Mouse (Mus musculus) megakaryocyte-erythroid progenitor cell, adult 5-6 weeks (primary cell): ENCODE data around the gene Dut. TPM values are rescaled to one million over a fixed set of nuclear protein-coding genes. Genes with fewer than 3 reads are reported as not detected.
A peak's percentile ranks its signal among the peaks of the same experiment; 100 is the strongest.

Experiments
- ATAC-seq: replicated peaks from 2 replicates; pipeline ENCODE4 v1.8.0; 2016; ENCODE audit warnings: mild to moderate bottlenecking, inconsistent platforms; ENCODE audit not compliant: severe bottlenecking, poor library complexity, low FRiP score, low TSS enrichment
- total RNA-seq, 2 experiments: library from RNA; stranded (forward) in 1 of 2; stranded (reverse) in 1 of 2; fragments of 200-1000, 215-1000 nt in 1 of 2; fragments of >200 nt in 1 of 2; fragmentation: Nextera tagmentation in 1 of 2; gene quantifications; 2 replicates each; pipeline ENCODE4 v1.2.3; 2014 to 2017

The Dut gene
- total RNA-seq (2014; fragmentation: Nextera tagmentation) (495 and 588 TPM in 2 replicates), total RNA-seq (2017) (309 and 443 TPM in 2 replicates)

GRCm38 (mm10) chr2:125247108-125247961 lies at the start of gene Dut:
TSS of gene Dut (plus strand) at chr2:125247190.
- peak; percentile 86 for ATAC-seq

- ATAC-seq = no peak
Measured at GRCm38 (mm10) chr2:125208894-125209596, 37.9 kb upstream of the Dut start.

- no peak for ATAC-seq
Measured at GRCm38 (mm10) chr2:125211831-125212510, 35.0 kb upstream of the Dut start.

GRCm38 (mm10) chr2:125214592-125214991 lies 32.4 kb upstream of the Dut start:
- peak; percentile 92 for ATAC-seq

- no peak for ATAC-seq
Measured at GRCm38 (mm10) chr2:125217286-125217685, 29.7 kb upstream of the Dut start.

GRCm38 (mm10) chr2:125218566-125218965 lies 28.4 kb upstream of the Dut start:
- no peak for ATAC-seq

GRCm38 (mm10) chr2:125219268-125219667 lies 27.7 kb upstream of the Dut start:
- ATAC-seq = no peak

GRCm38 (mm10) chr2:125221673-125222072 lies 25.3 kb upstream of the Dut start:
- peak; percentile 52; the same call in 1 of the 2 replicates for ATAC-seq

GRCm38 (mm10) chr2:125228472-125229409 lies 18.2 kb upstream of the Dut start:
- peak; percentile 79 for ATAC-seq

GRCm38 (mm10) chr2:125232183-125232582 lies 14.8 kb upstream of the Dut start:
- ATAC-seq = peak; percentile 49; the same call in 1 of the 2 replicates

GRCm38 (mm10) chr2:125233537-125233936 lies 13.5 kb upstream of the Dut start:
- ATAC-seq = no peak

GRCm38 (mm10) chr2:125234049-125234448 lies 12.9 kb upstream of the Dut start:
- ATAC-seq = no peak

- no peak for ATAC-seq
Measured at GRCm38 (mm10) chr2:125245545-125246285, 1.3 kb upstream of the Dut start.

- ATAC-seq = no peak
Measured at GRCm38 (mm10) chr2:125246669-125247068, 321 bp upstream of the Dut start.

GRCm38 (mm10) chr2:125247962-125248235 lies 909 bp downstream of the Dut start:
- no peak for ATAC-seq

- no peak for ATAC-seq
Measured at GRCm38 (mm10) chr2:125248256-125248655, 1.3 kb downstream of the Dut start.

GRCm38 (mm10) chr2:125249339-125249738 lies 2.3 kb downstream of the Dut start:
- no peak for ATAC-seq

GRCm38 (mm10) chr2:125249874-125250273 lies 2.9 kb downstream of the Dut start:
- ATAC-seq = no peak
